Mouse (Mus musculus) testis, postnatal 14 days (tissue): ENCODE measurements around the gene Gm26661.
A peak's percentile ranks its signal among the peaks of the same experiment; 100 is the strongest.

Experiments
- DNase-seq: peaks from one replicate; pipeline ENCODE4 v3.0.0; 2021; ENCODE audit warnings: low spot score

Gene Gm26661

DNA sequence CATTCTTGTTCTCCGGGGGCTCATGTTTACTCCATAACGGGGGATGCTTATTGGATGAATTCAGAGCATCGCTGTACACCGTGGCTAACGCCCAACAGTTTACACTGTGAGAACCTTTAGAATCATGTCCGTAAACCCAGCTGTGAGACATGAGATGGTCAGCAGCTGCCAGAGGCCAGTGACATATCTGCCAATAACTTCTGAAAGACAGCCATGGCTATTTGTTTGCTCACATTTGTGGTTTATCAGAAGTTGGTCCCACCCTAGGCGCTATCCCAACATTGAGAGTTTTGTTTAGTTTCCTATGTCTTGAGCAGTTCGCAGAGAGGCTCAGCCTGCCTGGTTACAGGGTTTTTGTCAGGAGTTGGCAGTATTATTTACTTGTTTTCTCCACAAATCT lies 30.0 kb downstream of the Gm26661 start:
- no peak for DNase-seq

DNA sequence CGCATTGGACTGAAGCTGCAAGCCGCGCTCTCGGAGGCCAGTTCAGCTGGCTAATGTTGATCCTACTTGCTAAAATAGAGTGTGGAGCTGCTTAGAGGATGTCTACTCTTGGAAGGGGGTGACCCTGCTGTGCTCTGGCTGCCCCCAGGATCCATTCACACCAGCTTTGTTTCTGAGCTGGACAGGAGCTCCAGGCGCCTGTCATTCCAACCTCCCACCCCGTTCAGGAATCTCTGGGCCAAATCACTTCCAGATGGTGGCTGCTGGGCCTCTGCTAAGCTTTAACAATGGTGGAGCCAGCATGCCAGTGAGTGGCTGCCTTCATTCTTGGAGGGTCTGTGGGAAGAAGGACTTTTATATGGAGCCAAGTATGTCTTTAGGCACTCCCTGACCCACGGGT lies 31.3 kb downstream of the Gm26661 start:
- no peak for DNase-seq

DNA sequence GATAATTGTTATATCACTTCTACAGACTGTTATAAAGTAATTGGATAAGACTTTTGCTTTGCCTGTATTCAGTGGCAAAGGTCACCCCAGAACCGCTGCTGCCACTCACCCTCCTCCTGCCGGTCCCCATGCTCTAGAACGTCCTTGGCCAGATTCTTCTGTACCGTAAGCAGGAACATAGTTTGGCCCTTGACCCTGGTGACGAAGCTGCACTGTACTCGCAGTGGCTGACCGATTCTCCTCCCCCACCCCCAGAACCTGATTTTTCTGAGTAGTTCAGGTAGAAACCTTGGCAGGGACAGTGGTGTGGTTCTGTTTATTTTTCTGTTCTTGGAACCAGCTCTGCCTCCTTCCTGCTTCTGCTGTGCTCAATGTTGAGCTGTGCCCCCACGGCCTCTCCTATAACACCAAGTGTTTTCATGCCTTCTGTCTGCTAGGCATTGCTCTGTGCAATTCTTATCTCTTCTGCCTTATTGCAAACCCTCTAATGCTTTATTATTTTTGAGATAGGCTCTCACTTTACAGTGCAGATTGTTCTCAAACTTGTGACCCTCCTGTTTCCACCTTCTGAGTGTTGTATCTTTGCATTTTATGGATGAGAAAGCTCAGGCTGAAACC lies 33.4 kb downstream of the Gm26661 start:
- DNase-seq = no peak

DNA sequence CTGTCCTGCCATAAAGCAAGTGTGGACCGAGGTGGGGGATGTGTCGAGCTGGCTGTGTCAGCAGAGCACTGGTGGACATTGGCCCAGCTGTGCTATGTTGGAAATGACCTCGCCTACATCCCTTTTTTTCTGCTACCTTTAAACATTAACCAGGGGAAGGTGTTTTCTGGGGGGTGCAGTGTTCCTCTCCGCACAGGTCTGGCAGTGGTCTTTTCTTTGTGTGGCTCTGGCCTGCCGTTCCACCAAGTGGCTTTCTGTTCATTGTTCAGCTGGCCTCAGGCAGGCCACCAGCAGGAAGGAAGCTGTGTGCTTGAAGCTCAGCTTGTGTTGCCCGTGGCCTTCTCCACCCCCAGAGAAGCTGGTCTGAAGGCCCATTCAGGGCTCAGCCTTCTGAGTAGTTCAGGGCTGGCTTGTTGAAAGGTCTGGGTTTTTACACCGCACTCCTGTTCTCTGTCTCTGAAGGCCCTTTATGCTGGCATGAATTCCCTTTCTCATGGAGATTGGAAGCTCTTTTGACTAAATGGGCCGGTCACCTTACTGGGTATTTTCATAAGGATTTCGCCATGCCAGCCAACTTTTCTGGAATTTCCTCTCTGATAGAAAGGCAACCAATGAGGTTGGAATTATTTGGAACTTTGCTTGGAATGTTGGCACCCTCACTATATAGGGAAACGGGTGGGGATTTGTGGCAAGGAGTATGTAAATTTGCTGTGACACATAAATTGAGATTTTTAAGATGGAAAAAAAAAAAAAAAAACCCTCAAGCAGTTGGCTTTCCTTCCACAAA lies 35.0 kb downstream of the Gm26661 start:
- no peak for DNase-seq

DNA sequence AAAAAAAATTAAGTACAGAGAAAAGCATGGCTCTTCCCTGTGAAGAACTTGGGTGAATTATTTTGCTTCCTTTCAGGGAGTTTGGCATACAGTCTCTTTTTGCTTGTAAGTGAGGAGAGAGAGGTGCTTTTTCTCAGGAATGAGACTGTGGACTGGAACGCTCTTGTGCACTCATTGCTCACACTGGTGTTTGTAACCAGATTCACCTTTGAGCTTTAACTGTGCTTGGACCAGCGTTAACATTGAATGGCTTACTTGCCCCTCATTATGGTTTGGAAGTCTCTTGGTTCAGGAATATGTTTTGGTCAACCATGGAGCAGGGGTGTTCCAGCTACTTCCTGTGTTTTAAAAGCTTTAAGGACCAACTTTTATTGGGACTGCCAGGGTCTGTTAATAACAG lies 37.8 kb downstream of the Gm26661 start:
- no peak for DNase-seq

DNA sequence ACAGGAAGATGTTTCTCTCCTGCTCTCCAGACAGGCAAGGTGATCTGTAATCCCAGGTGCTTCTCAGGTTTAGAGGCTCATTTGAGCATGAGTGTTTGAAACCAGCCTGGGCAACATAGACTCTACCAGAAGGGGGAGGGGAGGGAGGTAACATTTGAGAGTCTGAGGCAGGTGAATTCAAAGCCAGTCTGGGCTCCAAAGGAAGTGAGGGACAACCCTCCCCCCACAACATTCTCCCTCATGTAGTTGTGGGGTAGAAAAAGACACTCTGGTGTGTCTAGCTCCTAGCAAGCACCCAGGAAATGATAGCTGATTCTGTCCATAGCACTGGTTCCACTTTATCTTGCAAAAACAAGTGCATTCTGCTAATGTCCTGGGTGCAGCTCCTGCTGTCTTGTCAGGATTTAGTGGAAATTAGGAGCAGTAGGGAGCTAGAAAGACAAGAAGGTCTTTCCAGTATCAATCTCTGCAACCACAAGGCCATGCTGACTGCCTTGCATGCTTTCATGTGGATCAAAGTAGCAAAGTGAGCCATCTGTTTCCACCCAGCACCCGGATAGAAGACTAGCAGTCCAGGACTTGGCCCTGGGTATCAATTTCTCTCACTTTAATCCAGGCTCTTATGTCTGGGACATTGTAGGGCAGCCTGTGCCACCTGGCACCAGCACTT lies 40.5 kb downstream of the Gm26661 start:
- no peak for DNase-seq

DNA sequence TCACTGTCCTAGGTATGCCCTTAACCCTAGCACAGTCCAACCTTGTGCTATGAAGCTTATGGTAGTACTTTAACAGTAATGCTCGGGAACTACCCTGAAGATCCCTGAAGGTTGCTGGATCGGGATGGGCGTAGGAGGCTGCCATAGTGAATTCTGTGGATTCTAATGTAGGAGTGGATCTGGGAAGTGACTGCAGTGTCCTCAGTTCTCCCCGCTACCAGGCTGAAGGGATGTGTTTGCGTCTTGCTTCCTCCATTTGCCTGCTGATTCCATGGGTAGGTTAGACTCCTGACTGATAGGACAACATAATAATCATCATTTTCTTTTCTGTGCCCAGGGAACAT lies 41.0 kb downstream of the Gm26661 start:
- no peak for DNase-seq

DNA sequence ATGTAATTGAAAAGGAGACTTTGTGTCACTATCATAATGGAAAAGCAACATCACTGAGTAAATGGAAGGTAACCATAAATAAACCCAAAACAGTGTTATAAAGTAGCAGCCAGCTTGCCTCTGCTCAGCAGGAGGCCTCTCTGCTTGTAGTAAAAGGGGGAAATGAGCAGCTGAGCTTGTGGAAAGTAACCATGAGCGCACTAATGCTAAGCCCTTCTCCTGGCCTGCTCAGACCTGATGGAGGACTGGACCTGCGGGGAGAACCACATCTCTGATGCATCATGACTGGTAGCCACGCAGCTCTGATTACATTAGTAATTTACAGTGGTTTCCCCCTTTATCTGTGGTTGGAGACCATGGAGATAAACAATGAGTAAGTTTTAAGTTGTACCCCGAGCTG lies 42.1 kb downstream of the Gm26661 start:
- DNase-seq = peak; percentile 50

DNA sequence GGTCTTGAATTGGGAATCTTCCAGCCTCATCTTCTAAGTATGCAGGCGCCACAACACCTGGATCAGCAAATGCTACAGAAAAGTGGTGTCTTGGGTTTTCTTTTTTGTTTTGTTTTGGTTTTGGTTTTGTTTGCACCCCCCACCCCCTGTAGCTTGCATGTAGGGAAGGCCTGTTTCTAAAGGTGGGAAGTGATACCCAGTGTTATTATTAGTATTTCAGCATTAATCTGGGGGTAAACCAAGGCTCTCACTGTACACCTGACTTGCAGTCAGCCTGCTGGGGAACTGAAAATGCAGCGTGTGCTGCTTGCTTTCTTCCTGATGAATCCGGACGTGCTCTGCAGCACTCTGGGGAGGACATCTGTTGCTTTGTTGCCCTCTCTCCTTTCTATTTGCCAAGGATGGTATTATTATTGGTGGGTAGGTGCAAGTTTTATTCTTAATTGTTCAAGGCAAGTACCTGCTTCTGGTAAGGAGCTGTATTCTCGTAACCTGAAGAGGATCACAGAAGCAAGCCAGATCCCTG lies 47.2 kb downstream of the Gm26661 start:
- DNase-seq = no peak

DNA sequence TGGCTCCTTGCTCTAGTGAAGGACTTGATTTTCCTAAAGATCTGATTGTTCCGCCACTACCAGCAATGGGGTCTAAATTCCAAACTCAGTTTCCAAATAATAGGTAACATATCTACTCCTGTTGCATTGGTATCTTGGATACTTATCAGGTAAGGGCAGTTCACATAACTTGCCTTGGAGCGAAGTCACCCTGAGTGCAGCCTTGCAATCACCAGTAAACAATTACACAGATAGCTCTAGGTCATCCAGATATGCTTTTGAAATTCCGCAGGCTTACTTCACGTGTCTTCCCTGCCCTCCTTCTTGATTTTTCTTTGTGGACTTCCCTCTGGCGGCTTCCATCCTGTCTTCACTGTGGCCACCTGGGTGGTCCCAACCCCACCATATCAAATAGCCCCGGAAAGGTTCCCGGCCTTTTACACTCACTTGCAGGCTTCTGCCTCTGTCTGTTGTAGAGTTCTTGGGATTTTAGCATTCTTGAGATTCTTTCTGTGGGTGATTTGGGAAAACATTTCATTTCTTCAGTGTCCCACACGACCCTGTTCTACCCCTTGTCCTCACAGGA lies 48.6 kb downstream of the Gm26661 start:
- DNase-seq = no peak
